Mouse (Mus musculus) spleen, adult 2 months (tissue): Measurements from ENCODE around the gene Thsd7b.

Source experiments
- CTCF ChIP-seq: fragments of 200-500 bp; IDR thresholded peaks from 2 replicates; pipeline ENCODE4 v1.5.1; 2011; ENCODE audit warnings: mild to moderate bottlenecking, inconsistent platforms; ENCODE audit not compliant: insufficient read depth, insufficient read length, insufficient replicate concordance; ENCODE audit errors: extremely low read depth
- POLR2A ChIP-seq: fragments of 200-500 bp; IDR thresholded peaks from 2 replicates; pipeline ENCODE4 v1.6.1; 2011; ENCODE audit warnings: low read depth, low read length, inconsistent platforms

DNA sequence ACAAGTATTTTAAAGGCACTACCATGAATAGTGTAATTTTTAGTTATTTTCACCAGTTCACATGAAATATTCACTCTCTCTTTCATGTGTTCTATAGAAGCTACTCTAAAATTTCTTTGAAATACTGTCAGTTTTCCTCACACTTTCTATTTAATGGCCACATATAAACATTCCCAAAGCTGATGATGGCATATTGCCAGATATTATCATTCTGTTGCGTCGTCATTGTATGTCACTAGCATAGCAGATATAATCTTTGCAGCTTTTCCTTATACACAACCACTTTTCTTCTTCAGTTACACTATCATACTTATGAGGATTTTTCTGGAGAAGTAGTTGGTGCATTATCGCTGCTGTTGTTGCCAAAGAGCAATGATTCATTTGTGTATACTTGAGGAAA, 297.4 kb downstream of the Thsd7b start:
- no peak for TF ChIP-seq CTCF
- TF ChIP-seq POLR2A = no peak
